Mouse (Mus musculus) embryonic stem cell, embryonic (primary cell): ENCODE measurements around the gene Myog.
"Not testable (repeated sequence)": the region's sequence is repeated elsewhere in the genome, so short reads cannot be mapped to it uniquely, and the experiment has no call there.

Experiments used
- CTCF ChIA-PET, 4 experiments: fragments of 300-600 bp in 2 of 4; fragments of 350-600 bp in 2 of 4; sonication (Branson Sonifier 250); formaldehyde crosslinking; loops; one replicate each; lab custom pipeline; 2022; ENCODE audit warnings: inconsistent platforms in 2 of 4; lab: Charles Lee
- POLR2A ChIA-PET, 4 experiments: fragments of 300-600 bp in 2 of 4; fragments of 350-600 bp in 2 of 4; sonication (Branson Sonifier 250); formaldehyde crosslinking; loops; one replicate each; lab custom pipeline; 2022; ENCODE audit warnings: antibody characterized with exemption in 4 of 4, inconsistent platforms in 1 of 4; lab: Charles Lee

Gene Myog

GRCm38 (mm10) chr1:134289598-134290099 is at the start of gene Myog:
TSS of gene Myog (plus strand) at chr1:134289989.
- ChIA-PET POLR2A (interaction anchor here in 2 of 4 experiments (0.5 to 2.7 kb wide), 15 partner anchors 9 to 226 kb away, joined by 3 to 7 read pairs (median 4); no protein-coding TSS in a partner anchor), CTCF (interaction anchor here in 3 of 4 experiments (0.6 to 2.1 kb wide), 7 partner anchors 74 to 338 kb away, joined by 3 to 6 read pairs (median 4); no protein-coding TSS in a partner anchor)

GRCm38 (mm10) chr1:134240701-134241100 is 49.1 kb upstream of the Myog start:
- CTCF ChIA-PET: interaction anchor here in 2 of 4 experiments (0.6 to 1.2 kb wide), 4 partner anchors 41 to 87 kb away, joined by 3 to 5 read pairs (median 4); no protein-coding TSS in a partner anchor
- POLR2A ChIA-PET: interaction anchor here in 1 of 4 experiments (1.2 to 1.7 kb wide), 4 partner anchors 9 to 50 kb away, joined by 4 to 7 read pairs (median 4); no protein-coding TSS in a partner anchor

- ChIA-PET POLR2A (interaction anchor here in 2 of 4 experiments (0.6 to 1.7 kb wide), 3 partner anchors 43 to 615 kb away, joined by 3 to 4 read pairs (median 4); no protein-coding TSS in a partner anchor), CTCF (interaction anchor here in 2 of 4 experiments (0.9 to 1.7 kb wide), 2 partner anchors 90 to 121 kb away, joined by 3 to 6 read pairs; no protein-coding TSS in a partner anchor)
These were observed 48.5 kb upstream of the Myog start for GRCm38 (mm10) chr1:134241298-134241697.

GRCm38 (mm10) chr1:134242286-134242685 is 47.5 kb upstream of the Myog start:
- POLR2A ChIA-PET: interaction anchor here in 1 of 4 experiments (0.6 to 1.2 kb wide), 2 partner anchors 27 to 67 kb away, joined by 3 read pairs; no protein-coding TSS in a partner anchor
- CTCF ChIA-PET: interaction anchor here in 3 of 4 experiments (0.5 to 1.7 kb wide), 3 partner anchors 14 to 93 kb away, joined by 3 to 6 read pairs (median 4); no protein-coding TSS in a partner anchor

- CTCF ChIA-PET: interaction anchor here (0.7 to 3.3 kb wide), 35 partner anchors 12 to 1704 kb away, joined by 3 to 25 read pairs (median 4); partner anchors contain the start of gene Mybph (in 1 of the 4)
These were observed 46.3 kb upstream of the Myog start for GRCm38 (mm10) chr1:134243505-134243904.

GRCm38 (mm10) chr1:134243948-134244914 is 45.6 kb upstream of the Myog start:
- ChIA-PET CTCF (interaction anchor here (0.6 to 3.3 kb wide), 58 partner anchors 9 to 1704 kb away, joined by 3 to 25 read pairs (median 4); partner anchors contain the start of genes Adora1 (in 2 of the 4) and Mybph (in 1 of the 4)), POLR2A (interaction anchor here in 3 of 4 experiments (0.7 to 1.5 kb wide), 11 partner anchors 10 to 169 kb away, joined by 3 to 6 read pairs (median 3); partner anchors contain the start of genes Btg2 (in 2 of the 3) and Myog (in 1 of the 3))

More at GRCm38 (mm10) chr1:134243505-134243904, 46.3 kb upstream of the Myog start:
- POLR2A ChIA-PET: interaction anchor here in 1 of 4 experiments (0.8 kb wide), 1 partner anchor 19 kb away, joined by 3 read pairs; no protein-coding TSS in a partner anchor

GRCm38 (mm10) chr1:134245004-134245717 is 44.6 kb upstream of the Myog start:
- ChIA-PET CTCF (interaction anchor here in 3 of 4 experiments (0.7 to 3.3 kb wide), 18 partner anchors 10 to 938 kb away, joined by 3 to 25 read pairs (median 7); partner anchors contain the start of gene Adora1 (in 1 of the 3)), POLR2A (interaction anchor here in 2 of 4 experiments (0.6 to 1.6 kb wide), 8 partner anchors 11 to 170 kb away, joined by 3 to 6 read pairs (median 4); no protein-coding TSS in a partner anchor)

- ChIA-PET CTCF (interaction anchor here in 2 of 4 experiments (0.6 to 0.8 kb wide), 2 partner anchors 93 to 95 kb away, joined by 3 read pairs; no protein-coding TSS in a partner anchor), POLR2A (interaction anchor here in 3 of 4 experiments (0.6 to 1.6 kb wide), 4 partner anchors 54 to 103 kb away, joined by 3 to 6 read pairs (median 3); no protein-coding TSS in a partner anchor)
These were observed 43.2 kb upstream of the Myog start for GRCm38 (mm10) chr1:134246590-134246989.

GRCm38 (mm10) chr1:134249681-134250080 is 40.1 kb upstream of the Myog start:
- CTCF ChIA-PET: interaction anchor here in 1 of 4 experiments (0.7 kb wide), 1 partner anchor 594 kb away, joined by 4 read pairs; no protein-coding TSS in a partner anchor
- POLR2A ChIA-PET: not testable (repeated sequence)

- ChIA-PET POLR2A (interaction anchor here in 1 of 4 experiments (0.6 kb wide), 1 partner anchor 19 kb away, joined by 4 read pairs; no protein-coding TSS in a partner anchor), CTCF (interaction anchor here in 1 of 4 experiments (0.6 kb wide), 1 partner anchor 75 kb away, joined by 3 read pairs; no protein-coding TSS in a partner anchor)
These were observed 25.4 kb upstream of the Myog start for GRCm38 (mm10) chr1:134264341-134264740.

- ChIA-PET CTCF (interaction anchor here in 1 of 4 experiments (0.5 kb wide), 1 partner anchor 758 kb away, joined by 3 read pairs; no protein-coding TSS in a partner anchor), POLR2A (interaction anchor here in 1 of 4 experiments (0.6 kb wide), 1 partner anchor 23 kb away, joined by 6 read pairs; no protein-coding TSS in a partner anchor)
These were observed 24.0 kb upstream of the Myog start for GRCm38 (mm10) chr1:134265797-134266196.

- CTCF ChIA-PET: interaction anchor here in 1 of 4 experiments (0.6 kb wide), 1 partner anchor 503 kb away, joined by 3 read pairs; no protein-coding TSS in a partner anchor
- POLR2A ChIA-PET: interaction anchor here in 3 of 4 experiments (0.5 to 2.4 kb wide), 21 partner anchors 8 to 878 kb away, joined by 3 to 8 read pairs (median 3); partner anchors contain the start of gene Btg2 (in 1 of the 3)
These were observed 19.8 kb upstream of the Myog start for GRCm38 (mm10) chr1:134270026-134270425.

- ChIA-PET CTCF (no interaction called here), POLR2A (interaction anchor here in 2 of 4 experiments (0.9 to 1.8 kb wide), 5 partner anchors 17 to 246 kb away, joined by 3 to 7 read pairs (median 6); partner anchors contain the start of genes Btg2 (in 1 of the 2) and Myog (in 1 of the 2))
These were observed 17.0 kb upstream of the Myog start for GRCm38 (mm10) chr1:134272754-134273250.

- CTCF ChIA-PET: no interaction called here
- POLR2A ChIA-PET: interaction anchor here in 1 of 4 experiments (1.1 kb wide), 1 partner anchor 11 kb away, joined by 3 read pairs; no protein-coding TSS in a partner anchor
These were observed 16.0 kb upstream of the Myog start for GRCm38 (mm10) chr1:134273493-134274395.

- CTCF ChIA-PET: no interaction called here
- POLR2A ChIA-PET: interaction anchor here in 2 of 4 experiments (0.5 to 1.1 kb wide), 2 partner anchors 10 to 195 kb away, joined by 3 read pairs; no protein-coding TSS in a partner anchor
These were observed 15.3 kb upstream of the Myog start for GRCm38 (mm10) chr1:134274483-134274920.
